Mouse (Mus musculus): ENCODE results near the gene Sbno1.

Sbno1 gene

DNA sequence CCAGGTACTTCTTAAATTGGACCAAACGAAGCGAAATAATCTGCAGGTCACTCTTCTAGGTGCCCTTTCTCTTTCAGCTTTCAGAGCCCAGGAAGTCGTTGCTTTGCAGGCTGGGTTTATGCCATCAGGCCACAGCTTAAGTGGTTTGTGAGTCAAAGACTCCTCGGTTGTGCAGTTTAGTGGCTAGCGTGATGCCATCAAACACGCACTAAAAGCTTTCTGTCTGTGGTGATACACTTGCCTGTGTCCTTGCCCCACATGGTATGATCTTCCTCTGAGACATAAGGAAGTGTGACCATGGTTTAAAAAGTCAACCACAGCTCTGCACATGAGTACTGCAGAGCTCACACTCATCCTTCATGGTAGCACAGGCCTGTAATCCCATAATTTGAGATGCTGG, 95.7 kb downstream of the Sbno1 start:
- DNase-seq (ENCODE audit: low spot score) = no peak

DNA sequence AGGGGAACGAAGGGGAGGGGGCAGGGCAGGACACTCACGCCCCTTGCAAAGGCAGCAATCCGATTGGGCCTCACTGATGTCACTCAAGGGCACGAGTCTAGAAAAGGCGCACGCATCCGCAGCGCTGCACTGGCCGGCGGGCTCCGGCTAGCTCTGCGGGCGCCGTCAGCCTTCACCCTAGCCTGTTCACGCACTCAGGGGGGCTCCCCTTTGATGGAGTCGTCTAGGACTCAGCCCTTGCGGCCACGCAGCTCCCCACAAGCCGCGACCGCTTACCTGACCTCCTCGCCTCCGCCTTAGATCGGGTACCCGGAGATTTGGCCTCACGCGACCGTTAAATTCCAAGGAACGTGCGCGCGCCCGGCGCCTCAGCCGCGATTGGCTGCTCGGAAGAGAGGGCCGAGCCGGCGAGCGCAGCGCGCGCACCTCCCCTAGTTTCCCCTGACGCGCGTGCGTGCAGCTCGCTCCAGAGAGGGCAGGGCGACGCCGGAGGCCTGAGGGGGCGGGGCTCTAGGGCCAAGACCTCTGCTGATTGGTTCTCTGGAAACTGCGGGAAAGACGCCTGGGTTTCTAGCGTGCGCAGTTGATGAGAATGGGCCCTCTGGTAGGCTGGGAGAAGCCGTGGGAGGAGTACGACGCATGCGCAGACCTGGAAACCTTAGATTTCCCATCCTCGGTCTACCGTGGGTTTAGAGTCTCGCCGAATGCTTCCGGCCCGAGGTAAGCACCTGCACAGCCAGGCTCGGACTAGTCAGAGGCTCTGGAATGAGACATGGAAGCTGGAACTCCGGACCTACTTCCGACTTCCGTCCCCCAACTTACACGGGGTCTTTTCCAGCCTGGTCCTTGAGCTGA, 98.1 kb downstream of the Sbno1 start, which contains the start of the genes Mphosph9 and 2810006K23Rik:
Gene Mphosph9 (minus strand): TSS at position 463 of the 855 bp plus-strand sequence.
Gene 2810006K23Rik (plus strand): TSS at position 580 of the 855 bp plus-strand sequence.
- peak; percentile 100 for DNase-seq (ENCODE audit: low spot score)

DNA sequence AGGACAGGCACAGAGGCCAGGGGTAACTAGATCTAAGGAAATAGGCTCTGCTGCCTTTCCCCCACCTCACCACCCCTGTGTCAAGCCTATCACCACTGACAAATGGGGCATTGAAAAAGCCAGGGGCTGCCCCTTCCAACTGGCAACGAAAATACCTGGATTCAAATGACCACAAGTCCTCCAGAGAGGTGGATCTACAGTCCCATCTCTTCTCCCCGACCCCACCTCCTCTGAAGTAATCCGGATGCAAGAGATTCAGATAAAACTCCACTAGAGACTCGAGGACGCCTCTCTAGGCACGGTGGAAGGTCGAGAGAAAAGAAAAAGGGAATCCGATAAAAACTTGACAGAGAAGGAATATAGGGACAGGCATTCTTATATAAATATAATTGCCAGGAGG, 99.0 kb downstream of the Sbno1 start:
- DNase-seq (ENCODE audit: low spot score) = no peak

All from c-Kit-positive CD71-positive TER-119-positive erythroid progenitor cells, embryonic 14.5 days (primary cell).